Mouse (Mus musculus) C2C12 (cell line): ENCODE results near the gene Skap1. TPM values are rescaled to one million over a fixed set of nuclear protein-coding genes. Genes with fewer than 3 reads are reported as not detected.

Source experiments
- H3K27me3 ChIP-seq: one replicate; pipeline ENCODE4 v1.6.1; 2011; ENCODE audit not compliant: control insufficient read depth, insufficient read depth, insufficient read length
- H3K36me3 ChIP-seq: one replicate; pipeline ENCODE4 v1.6.1; 2011; ENCODE audit not compliant: control insufficient read depth, insufficient read depth
- H3K4me3 ChIP-seq: one replicate; pipeline ENCODE4 v1.5.1; 2011; ENCODE audit warnings: mild to moderate bottlenecking, control low read depth; ENCODE audit not compliant: poor library complexity, insufficient read depth, severe bottlenecking
- H3K79me2 ChIP-seq: one replicate; pipeline ENCODE4 v1.6.1; 2011; ENCODE audit not compliant: control insufficient read depth, insufficient read depth
- H3K79me3 ChIP-seq: one replicate; pipeline ENCODE4 v1.6.1; 2011; ENCODE audit warnings: low read depth, control low read depth
- H3ac ChIP-seq: one replicate; pipeline ENCODE3; 2011; ENCODE audit warnings: low read depth; ENCODE audit not compliant: control insufficient read depth, insufficient read length
- CEBPB ChIP-seq: IDR thresholded peaks from one replicate; pipeline ENCODE4 v1.6.1; 2011; ENCODE audit warnings: low read depth, mild to moderate bottlenecking, control low read depth, moderate library complexity
- CTCF ChIP-seq: IDR thresholded peaks from one replicate; pipeline ENCODE4 v1.5.1; 2011; ENCODE audit not compliant: control insufficient read depth, insufficient read depth, insufficient read length
- FOSL1 ChIP-seq: IDR thresholded peaks from one replicate; pipeline ENCODE4 v1.8.0; 2011; ENCODE audit warnings: mild to moderate bottlenecking, low read length; ENCODE audit not compliant: poor library complexity, insufficient read depth, severe bottlenecking
- MAX ChIP-seq: IDR thresholded peaks from one replicate; pipeline ENCODE4 v1.6.1; 2011; ENCODE audit warnings: mild to moderate bottlenecking, control low read depth
- MYOD1 ChIP-seq: IDR thresholded peaks from one replicate; pipeline ENCODE4 v1.6.1; 2011; ENCODE audit warnings: low read depth; ENCODE audit not compliant: control insufficient read depth, insufficient read length
- MYOG ChIP-seq: IDR thresholded peaks from one replicate; pipeline ENCODE4 v1.6.1; 2011; ENCODE audit not compliant: control insufficient read depth, insufficient read length; ENCODE audit errors: extremely low read depth
- USF1 ChIP-seq: IDR thresholded peaks from one replicate; pipeline ENCODE4 v1.6.1; 2011; ENCODE audit warnings: low read depth, mild to moderate bottlenecking, control low read depth, moderate library complexity
- polyA plus RNA-seq: library from polyadenylated mRNA; unstranded; fragments of >200 nt; fragmentation: generic; extraction: Trizol; gene quantifications from one replicate; pipeline ENCODE4 v1.2.1, GENCODE M21; 2012; ENCODE audit warnings: missing spikeins

Skap1 gene
- polyA plus RNA-seq, 1 experiment = 0.04 TPM

DNA sequence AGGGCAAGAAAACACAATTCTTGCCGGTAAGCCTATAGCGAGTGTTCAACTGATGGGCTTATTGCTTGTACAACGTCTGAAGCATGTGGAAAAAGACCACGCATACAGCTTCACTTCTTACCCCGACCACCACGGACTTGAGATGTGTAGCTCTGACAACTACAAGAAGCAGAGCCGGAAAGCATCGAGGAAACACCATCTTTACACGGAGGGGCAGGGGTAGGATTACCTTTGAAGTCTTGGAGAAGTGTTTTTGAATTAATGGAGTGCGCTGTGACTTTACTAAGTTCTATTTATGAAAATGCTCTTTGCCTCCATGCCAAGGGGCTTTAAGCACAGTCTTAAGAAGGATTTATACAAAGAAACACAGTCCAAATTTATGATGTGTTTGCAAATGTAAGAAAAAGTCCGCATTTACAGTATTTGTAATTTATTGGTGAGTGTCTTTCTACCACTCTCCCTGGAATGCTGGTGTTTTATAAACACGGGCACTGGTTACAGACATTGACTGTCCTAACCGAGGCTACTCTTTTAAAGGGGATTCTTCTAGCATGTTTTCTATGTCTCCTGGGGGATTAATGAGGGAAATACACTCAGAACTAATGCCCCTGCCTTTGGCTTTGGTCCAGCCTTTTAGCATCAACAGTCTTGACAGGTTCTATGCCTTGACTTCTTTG is 67.5 kb downstream of the Skap1 start:
- Histone ChIP-seq H3K36me3 (no peaks in the 10 kb centered on the region), H3K4me3 (no peak overlapping the region), H3K79me2 (no peaks in the 10 kb centered on the region), H3K79me3 (no peaks in the 10 kb centered on the region), H3K27me3 (peaks cover 33% of the 10 kb centered on the region), H3ac (no peak overlapping the region)
- no peak for TF ChIP-seq CEBPB
- no peak for TF ChIP-seq USF1
- no peak for TF ChIP-seq MAX
- TF ChIP-seq CTCF = no peak
- no peak for TF ChIP-seq MYOD1

DNA sequence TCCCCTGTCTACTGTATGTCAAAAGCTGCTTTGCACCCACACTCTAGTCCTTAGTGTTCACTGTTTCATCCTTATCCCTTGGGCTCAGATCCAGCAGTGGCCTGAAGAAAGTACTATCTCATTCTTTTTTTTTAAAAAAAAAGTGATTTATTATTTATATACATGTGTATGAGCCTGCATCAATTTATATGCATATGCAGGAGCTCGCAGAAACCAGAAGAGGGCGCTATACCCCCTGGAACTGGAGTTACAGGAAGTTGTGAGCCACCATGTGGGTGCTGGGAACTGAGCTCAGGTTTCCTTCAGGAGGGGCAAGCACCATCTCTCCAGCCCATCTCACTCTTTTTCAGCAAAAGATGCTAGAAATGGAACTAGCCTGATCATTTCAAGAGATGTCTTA is 70.1 kb downstream of the Skap1 start:
- Histone ChIP-seq H3K27me3 (peaks cover 43% of the 10 kb centered on the region), H3K79me3 (no peaks in the 10 kb centered on the region), H3K36me3 (no peaks in the 10 kb centered on the region), H3K79me2 (no peaks in the 10 kb centered on the region), H3ac (no peak overlapping the region), H3K4me3 (no peak overlapping the region)
- TF ChIP-seq CTCF = no peak
- no peak for TF ChIP-seq CEBPB
- TF ChIP-seq USF1 = no peak
- no peak for TF ChIP-seq MYOD1
- TF ChIP-seq FOSL1 = no peak
- TF ChIP-seq MAX = no peak
- TF ChIP-seq MYOG = no peak

DNA sequence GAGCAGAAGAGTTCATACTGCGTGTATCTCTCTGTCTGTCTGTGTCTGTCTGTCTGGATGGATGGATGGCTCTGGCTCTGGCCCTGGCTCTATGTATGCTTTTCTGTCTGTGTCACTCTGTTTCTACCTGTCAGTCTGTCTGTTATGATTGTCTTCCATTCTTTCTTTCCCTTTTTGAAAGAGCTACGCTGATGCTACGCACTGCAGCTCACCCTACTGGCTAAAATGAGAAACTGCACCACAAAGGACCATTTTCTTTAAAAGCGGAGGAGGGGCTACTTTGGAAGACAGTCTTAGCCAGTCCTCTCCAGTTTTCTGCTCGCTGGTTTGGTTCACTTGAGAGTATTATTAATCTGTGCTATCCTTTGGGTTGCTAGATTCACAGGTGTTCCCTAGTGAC is 71.8 kb downstream of the Skap1 start:
- no peak overlapping the region for H3K4me3 ChIP-seq
- TF ChIP-seq USF1 (no peak), CTCF (peak; percentile 17), MYOD1 (no peak), CEBPB (no peak), MAX (no peak)
- H3ac ChIP-seq = no peak overlapping the region
- no peaks in the 10 kb centered on the region for H3K79me3 ChIP-seq
- no peaks in the 10 kb centered on the region for H3K79me2 ChIP-seq
- peaks cover 43% of the 10 kb centered on the region for H3K27me3 ChIP-seq
- no peaks in the 10 kb centered on the region for H3K36me3 ChIP-seq

DNA sequence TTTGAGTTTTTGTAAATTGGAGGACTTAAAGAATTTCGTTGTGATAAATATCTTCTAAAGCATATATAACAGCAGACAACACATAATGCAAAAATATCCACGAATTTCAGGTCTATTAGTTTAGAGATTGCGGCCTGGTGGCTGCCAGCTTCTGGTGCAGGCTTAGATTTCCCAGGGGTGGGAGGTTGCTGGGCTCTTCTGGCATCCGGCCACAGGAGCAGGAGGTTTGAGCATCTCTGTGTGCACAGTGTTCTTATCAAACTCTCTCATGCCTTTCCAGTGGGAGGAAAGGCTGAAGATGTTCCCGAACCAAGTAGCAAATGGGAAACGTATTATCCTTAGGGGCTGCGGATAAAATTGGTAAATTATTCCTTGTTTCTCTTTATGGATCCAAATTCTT is 77.6 kb downstream of the Skap1 start:
- Histone ChIP-seq H3ac (no peak overlapping the region), H3K36me3 (no peaks in the 10 kb centered on the region), H3K27me3 (peaks cover 57% of the 10 kb centered on the region), H3K4me3 (no peak overlapping the region), H3K79me3 (no peaks in the 10 kb centered on the region), H3K79me2 (no peaks in the 10 kb centered on the region)
- no peak for TF ChIP-seq CTCF

DNA sequence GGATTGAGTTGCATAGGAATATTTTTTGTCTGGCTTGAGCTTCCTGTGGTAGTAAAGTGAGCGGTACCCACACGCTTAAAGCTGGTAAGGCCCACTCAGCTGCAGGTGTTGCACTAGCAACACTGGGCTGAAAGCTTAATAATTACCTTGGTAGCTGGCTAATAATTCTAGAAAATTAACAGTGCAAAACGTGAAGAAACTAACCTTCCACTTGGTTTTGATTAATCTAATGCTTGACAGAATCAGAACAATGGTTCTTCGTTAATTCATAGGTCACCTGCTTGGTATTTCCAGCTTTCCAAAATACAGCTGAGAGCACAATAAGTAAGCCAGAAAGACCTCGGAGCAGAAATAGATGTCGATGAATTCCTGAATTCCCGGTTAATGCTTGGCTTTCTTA is 78.2 kb downstream of the Skap1 start:
- no peaks in the 10 kb centered on the region for H3K79me3 ChIP-seq
- H3ac ChIP-seq = no peak overlapping the region
- no peaks in the 10 kb centered on the region for H3K36me3 ChIP-seq
- no peaks in the 10 kb centered on the region for H3K79me2 ChIP-seq
- TF ChIP-seq CEBPB (no peak), USF1 (no peak), MYOD1 (no peak), FOSL1 (no peak), MYOG (no peak), CTCF (no peak), MAX (no peak)
- peaks cover 61% of the 10 kb centered on the region for H3K27me3 ChIP-seq
- H3K4me3 ChIP-seq = no peak overlapping the region

DNA sequence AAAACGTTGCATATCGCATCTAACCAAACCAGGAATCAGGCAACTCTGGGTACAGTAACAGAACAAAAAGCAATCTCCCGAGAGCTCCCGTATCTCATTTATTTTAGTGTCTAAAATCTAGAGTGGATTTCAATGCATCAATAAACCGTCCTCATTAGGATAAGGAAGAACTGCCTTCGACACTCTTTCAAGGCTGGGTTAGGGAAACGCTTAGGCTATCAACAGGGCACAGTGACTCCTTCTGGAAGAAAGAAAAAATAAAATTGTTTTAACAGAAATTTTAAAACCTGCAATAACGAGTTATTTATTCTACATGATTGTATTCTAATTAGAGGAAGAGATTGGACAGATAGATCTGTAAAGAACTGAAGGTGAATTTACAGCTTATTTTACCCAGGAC is 82.0 kb downstream of the Skap1 start:
- no peaks in the 10 kb centered on the region for H3K79me2 ChIP-seq
- no peaks in the 10 kb centered on the region for H3K79me3 ChIP-seq
- TF ChIP-seq CTCF (no peak), CEBPB (no peak), MYOD1 (no peak), MYOG (no peak), MAX (no peak), USF1 (no peak), FOSL1 (no peak)
- peaks cover 66% of the 10 kb centered on the region for H3K27me3 ChIP-seq
- no peaks in the 10 kb centered on the region for H3K36me3 ChIP-seq
- H3ac ChIP-seq = no peak overlapping the region
- no peak overlapping the region for H3K4me3 ChIP-seq
